Mouse (Mus musculus): ENCODE data around the gene Glrx5. TPM values are rescaled to one million over a fixed set of nuclear protein-coding genes. Genes with fewer than 3 reads are reported as not detected.

Gene Glrx5
- polyA plus RNA-seq, 1 experiment from 2014 or later, result 123 TPM

GRCm38 (mm10) chr12:105022776-105023175 is 9.7 kb upstream of the Glrx5 start:
- Histone ChIP-seq H3K27ac (ENCODE audit: low read length) (no peak overlapping the region), H3K4me1 (replicated peaks; ENCODE audit: control insufficient read depth, insufficient read depth, low read length) (peaks cover 6% of the 10 kb centered on the region), H3K9me3 (ENCODE audit: control insufficient read depth, low read length) (peaks cover 7% of the 10 kb centered on the region), H3K36me3 (ENCODE audit: control insufficient read depth, insufficient read depth, low read length) (no peaks in the 10 kb centered on the region), H3K27me3 (ENCODE audit: control insufficient read depth, insufficient read depth, low read depth, low read length) (no peaks in the 10 kb centered on the region), H3K4me2 (ENCODE audit: low read depth, low read length) (no peak overlapping the region), H3K4me3 (ENCODE audit: low read length) (no peak overlapping the region), H3K9ac (ENCODE audit: low read length) (no peak overlapping the region)
- no peak for ATAC-seq (ENCODE audit: low read depth)
- 97% methylated on average over 9 of the region's 9 CpGs for WGBS

- no peak overlapping the region for H3K9ac ChIP-seq (ENCODE audit: low read length)
- no peak overlapping the region for H3K4me3 ChIP-seq (ENCODE audit: low read length)
- H3K4me1 ChIP-seq (replicated peaks; ENCODE audit: control insufficient read depth, insufficient read depth, low read length), result no peaks in the 10 kb centered on the region
- ATAC-seq (ENCODE audit: low read depth), result peak; percentile 31; the same call in 1 of the 2 replicates
- H3K27me3 ChIP-seq (ENCODE audit: control insufficient read depth, insufficient read depth, low read depth, low read length), result no peaks in the 10 kb centered on the region
- peaks cover 6% of the 10 kb centered on the region; the same call in 1 of the 2 replicates for H3K36me3 ChIP-seq (ENCODE audit: control insufficient read depth, insufficient read depth, low read length)
- WGBS, result 43% methylated on average over 8 of the region's 8 CpGs
- H3K9me3 ChIP-seq (ENCODE audit: control insufficient read depth, low read length), result peaks cover 7% of the 10 kb centered on the region
- no peak overlapping the region for H3K27ac ChIP-seq (ENCODE audit: low read length)
- H3K4me2 ChIP-seq (ENCODE audit: low read depth, low read length), result no peak overlapping the region
Observed at GRCm38 (mm10) chr12:105025271-105025946, 7.1 kb upstream of the Glrx5 start.

DNA sequence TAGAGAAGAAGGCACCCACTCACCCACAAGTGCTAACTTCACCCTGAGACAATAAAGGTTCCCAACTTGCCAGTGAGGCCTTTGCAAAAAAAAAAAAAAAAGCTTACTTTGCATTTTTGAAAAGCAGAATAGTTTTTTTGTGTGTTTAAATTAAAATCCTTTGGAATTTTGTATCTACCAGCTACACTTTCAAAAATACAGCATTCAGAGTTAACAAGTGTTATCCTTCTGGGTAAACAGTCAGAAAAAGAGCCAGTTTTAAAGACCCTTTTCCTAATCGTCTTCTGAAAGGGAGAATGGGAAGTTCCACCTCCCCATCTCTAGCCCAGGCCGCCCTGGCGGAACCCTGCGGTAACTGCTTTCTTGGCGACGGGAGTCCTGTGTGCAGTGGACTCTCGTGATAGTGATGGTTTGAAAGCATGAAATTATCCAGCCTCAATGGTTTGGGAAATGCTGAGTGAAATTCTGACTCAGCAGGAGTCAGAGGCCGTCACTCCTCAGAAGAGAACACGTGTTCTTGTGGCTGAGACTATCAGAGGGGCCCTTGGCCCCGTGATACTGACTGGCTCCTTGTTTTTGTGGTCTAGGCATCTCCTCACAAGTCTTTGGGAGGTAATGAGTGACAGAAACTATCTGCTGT is 6.4 kb upstream of the Glrx5 start:
- Histone ChIP-seq H3K27ac (ENCODE audit: low read length) (no peak overlapping the region), H3K36me3 (ENCODE audit: control insufficient read depth, insufficient read depth, low read length) (peaks cover 7% of the 10 kb centered on the region; the same call in 1 of the 2 replicates), H3K27me3 (ENCODE audit: control insufficient read depth, insufficient read depth, low read depth, low read length) (no peaks in the 10 kb centered on the region), H3K4me1 (replicated peaks; ENCODE audit: control insufficient read depth, insufficient read depth, low read length) (peaks cover 6% of the 10 kb centered on the region), H3K4me2 (ENCODE audit: low read depth, low read length) (no peak overlapping the region), H3K9me3 (ENCODE audit: control insufficient read depth, low read length) (peaks cover 7% of the 10 kb centered on the region), H3K4me3 (ENCODE audit: low read length) (no peak overlapping the region), H3K9ac (ENCODE audit: low read length) (no peak overlapping the region)
- no peak for ATAC-seq (ENCODE audit: low read depth)
- 51% methylated on average over 10 of the region's 10 CpGs for WGBS

- WGBS, result 33% methylated on average over 15 of the region's 15 CpGs
- H3K27ac ChIP-seq (ENCODE audit: low read length), result no peak overlapping the region
- ATAC-seq (ENCODE audit: low read depth), result no peak
Observed at GRCm38 (mm10) chr12:105027323-105027991, 5.0 kb upstream of the Glrx5 start.

DNA sequence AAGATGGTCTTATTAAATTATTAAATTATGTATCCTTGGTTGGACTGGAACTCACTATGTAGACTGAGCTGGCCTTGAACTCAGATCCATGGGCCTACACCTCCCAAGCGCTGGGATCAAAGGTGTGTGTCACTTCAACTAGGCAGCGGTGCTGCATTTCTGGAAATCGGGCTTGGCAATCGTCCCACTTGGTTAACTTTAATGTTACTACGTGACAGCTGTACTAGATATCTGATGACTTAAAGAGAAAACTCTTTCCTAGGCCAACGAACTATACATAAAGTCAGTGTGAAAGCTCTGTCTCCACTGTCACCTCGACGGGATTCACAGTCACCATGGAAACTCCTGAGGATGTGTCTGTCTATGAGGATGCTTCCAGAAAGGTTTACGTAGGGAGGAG is 2.6 kb upstream of the Glrx5 start:
- no peak overlapping the region for H3K4me3 ChIP-seq (ENCODE audit: low read length)
- peaks cover 7% of the 10 kb centered on the region; the same call in 1 of the 2 replicates for H3K36me3 ChIP-seq (ENCODE audit: control insufficient read depth, insufficient read depth, low read length)
- H3K4me1 ChIP-seq (replicated peaks; ENCODE audit: control insufficient read depth, insufficient read depth, low read length), result peaks cover 19% of the 10 kb centered on the region
- H3K4me2 ChIP-seq (ENCODE audit: low read depth, low read length), result no peak overlapping the region
- WGBS, result 68% methylated on average over 9 of the region's 9 CpGs
- H3K27me3 ChIP-seq (ENCODE audit: control insufficient read depth, insufficient read depth, low read depth, low read length), result no peaks in the 10 kb centered on the region
- no peak overlapping the region for H3K9ac ChIP-seq (ENCODE audit: low read length)
- no peak for ATAC-seq (ENCODE audit: low read depth)
- H3K9me3 ChIP-seq (ENCODE audit: control insufficient read depth, low read length), result no peaks in the 10 kb centered on the region
- H3K27ac ChIP-seq (ENCODE audit: low read length), result no peak overlapping the region

More at GRCm38 (mm10) chr12:105027323-105027991, 5.0 kb upstream of the Glrx5 start:
- H3K36me3 ChIP-seq (ENCODE audit: control insufficient read depth, insufficient read depth, low read length), result peaks cover 7% of the 10 kb centered on the region; the same call in 1 of the 2 replicates
- peaks cover 7% of the 10 kb centered on the region for H3K9me3 ChIP-seq (ENCODE audit: control insufficient read depth, low read length)
- no peaks in the 10 kb centered on the region for H3K27me3 ChIP-seq (ENCODE audit: control insufficient read depth, insufficient read depth, low read depth, low read length)
- H3K9ac ChIP-seq (ENCODE audit: low read length), result no peak overlapping the region
- H3K4me2 ChIP-seq (ENCODE audit: low read depth, low read length), result no peak overlapping the region
- peaks cover 8% of the 10 kb centered on the region for H3K4me1 ChIP-seq (replicated peaks; ENCODE audit: control insufficient read depth, insufficient read depth, low read length)
- no peak overlapping the region for H3K4me3 ChIP-seq (ENCODE audit: low read length)

GRCm38 (mm10) chr12:105031081-105032058 is 1.1 kb upstream of the Glrx5 start:
- peak overlapping the region; percentile 79 for H3K9ac ChIP-seq (ENCODE audit: low read length)
- no peaks in the 10 kb centered on the region for H3K27me3 ChIP-seq (ENCODE audit: control insufficient read depth, insufficient read depth, low read depth, low read length)
- no peak for ATAC-seq (ENCODE audit: low read depth)
- H3K4me3 ChIP-seq (ENCODE audit: low read length), result peak overlapping the region; percentile 77
- WGBS, result 5% methylated on average over 37 of the region's 37 CpGs
- peaks cover 7% of the 10 kb centered on the region; the same call in 1 of the 2 replicates for H3K36me3 ChIP-seq (ENCODE audit: control insufficient read depth, insufficient read depth, low read length)
- peak overlapping the region; percentile 33; the same call in 1 of the 2 replicates for H3K27ac ChIP-seq (ENCODE audit: low read length)
- peak overlapping the region; percentile 89 for H3K4me2 ChIP-seq (ENCODE audit: low read depth, low read length)
- H3K4me1 ChIP-seq (replicated peaks; ENCODE audit: control insufficient read depth, insufficient read depth, low read length), result peaks cover 19% of the 10 kb centered on the region
- no peaks in the 10 kb centered on the region for H3K9me3 ChIP-seq (ENCODE audit: control insufficient read depth, low read length)

GRCm38 (mm10) chr12:105032832-105033775 is 616 bp downstream of the Glrx5 start:
- Histone ChIP-seq H3K4me3 (ENCODE audit: low read length) (peak overlapping the region; percentile 77), H3K9me3 (ENCODE audit: control insufficient read depth, low read length) (no peaks in the 10 kb centered on the region), H3K9ac (ENCODE audit: low read length) (peak overlapping the region; percentile 87), H3K36me3 (ENCODE audit: control insufficient read depth, insufficient read depth, low read length) (peaks cover 7% of the 10 kb centered on the region; the same call in 1 of the 2 replicates), H3K4me1 (replicated peaks; ENCODE audit: control insufficient read depth, insufficient read depth, low read length) (peaks cover 19% of the 10 kb centered on the region), H3K27me3 (ENCODE audit: control insufficient read depth, insufficient read depth, low read depth, low read length) (no peaks in the 10 kb centered on the region), H3K4me2 (ENCODE audit: low read depth, low read length) (peak overlapping the region; percentile 85), H3K27ac (ENCODE audit: low read length) (peak overlapping the region; percentile 70)
- peak; percentile 40 for ATAC-seq (ENCODE audit: low read depth)
- 2% methylated on average over 45 of the region's 45 CpGs for WGBS

Measured in lung, embryonic 16.5 days (tissue).